Mouse (Mus musculus) heart, embryonic 14.5 days (tissue): ENCODE data around the gene Gart. TPM values are rescaled to one million over a fixed set of nuclear protein-coding genes. Genes with fewer than 3 reads are reported as not detected.
A peak's percentile ranks its signal among the peaks of the same experiment; 100 is the strongest.

Experiments used
- ATAC-seq: fragments of 200-750 bp; cut with Nextera tagmentation; 2 replicates; pipeline ENCODE4 v1.8.0; 2017; ENCODE audit warnings: low read depth, moderate TSS enrichment; ENCODE audit not compliant: insufficient number of reproducible peaks, insufficient read depth, low FRiP score
- H3K27ac ChIP-seq, 2 experiments: fragments of 200-500 bp in 1 of 2; fragments of 300-500 bp in 1 of 2; sonication (generic) in 1 of 2; replicated peaks in 1 of 2; 2 replicates each; pipeline ENCODE4 v1.5.1; 2012 to 2014; ENCODE audit warnings: low read depth in 2 of 2, low read length in 2 of 2, control low read depth in 1 of 2, mild to moderate bottlenecking in 1 of 2, mixed read lengths in 1 of 2; ENCODE audit not compliant: control insufficient read depth in 1 of 2, insufficient read depth in 1 of 2
- H3K27me3 ChIP-seq: fragments of 300-500 bp; sonication (generic); 2 replicates; pipeline ENCODE4 v1.6.1; 2014; ENCODE audit warnings: mild to moderate bottlenecking, low read length, control low read depth; ENCODE audit not compliant: control insufficient read depth, insufficient read depth
- H3K36me3 ChIP-seq: fragments of 300-500 bp; sonication (generic); 2 replicates; pipeline ENCODE4 v1.6.1; 2014; ENCODE audit warnings: mild to moderate bottlenecking, control low read depth, low read length, mixed read lengths; ENCODE audit not compliant: control insufficient read depth, insufficient read depth
- H3K4me1 ChIP-seq, 2 experiments: fragments of 200-500 bp in 1 of 2; fragments of 300-500 bp in 1 of 2; sonication (generic) in 1 of 2; 2 replicates each; pipeline ENCODE4 v1.6.1; 2012 to 2014; ENCODE audit warnings: low read length in 2 of 2, control low read depth in 1 of 2, mixed read lengths in 1 of 2; ENCODE audit not compliant: control insufficient read depth in 2 of 2, insufficient read depth in 2 of 2
- H3K4me2 ChIP-seq: fragments of 300-500 bp; sonication (generic); 2 replicates; pipeline ENCODE4 v1.6.1; 2014; ENCODE audit warnings: mild to moderate bottlenecking, low read length
- H3K4me3 ChIP-seq, 2 experiments: fragments of 200-500 bp in 1 of 2; fragments of 300-500 bp in 1 of 2; sonication (generic) in 1 of 2; 2 replicates each; pipeline ENCODE4 v1.5.1; 2012 to 2014; ENCODE audit warnings: low read length in 2 of 2, mild to moderate bottlenecking in 2 of 2, control low read depth in 1 of 2, low read depth in 1 of 2, moderate library complexity in 1 of 2; ENCODE audit not compliant: control insufficient read depth in 1 of 2, insufficient read depth in 1 of 2
- H3K9ac ChIP-seq: fragments of 300-500 bp; sonication (generic); 2 replicates; pipeline ENCODE4 v1.6.1; 2014; ENCODE audit warnings: mild to moderate bottlenecking, low read length
- H3K9me3 ChIP-seq: fragments of 300-500 bp; sonication (generic); 2 replicates; pipeline ENCODE4 v1.6.1; 2016; ENCODE audit warnings: low read length, control low read depth; ENCODE audit not compliant: control insufficient read depth
- WGBS: fragments of 180-500 bp; shearing (Covaris S2); extraction: QIAGEN DNeasy Blood & Tissue Kit; methylation state at CpG from one replicate; pipeline ENCODE4 v1.1.7; 2014; 5-methylcytosine and 5-hydroxymethylcytosine counted together
- polyA plus RNA-seq: library from polyadenylated mRNA; unstranded; fragments of >200 nt; fragmentation: Nextera tagmentation; extraction: Ambion mirVana; gene quantifications from 2 replicates; pipeline ENCODE4 v1.2.1, GENCODE M21; 2014

Gene Gart
- polyA plus RNA-seq, 1 experiment from 2014 or later = 56.2 TPM

DNA sequence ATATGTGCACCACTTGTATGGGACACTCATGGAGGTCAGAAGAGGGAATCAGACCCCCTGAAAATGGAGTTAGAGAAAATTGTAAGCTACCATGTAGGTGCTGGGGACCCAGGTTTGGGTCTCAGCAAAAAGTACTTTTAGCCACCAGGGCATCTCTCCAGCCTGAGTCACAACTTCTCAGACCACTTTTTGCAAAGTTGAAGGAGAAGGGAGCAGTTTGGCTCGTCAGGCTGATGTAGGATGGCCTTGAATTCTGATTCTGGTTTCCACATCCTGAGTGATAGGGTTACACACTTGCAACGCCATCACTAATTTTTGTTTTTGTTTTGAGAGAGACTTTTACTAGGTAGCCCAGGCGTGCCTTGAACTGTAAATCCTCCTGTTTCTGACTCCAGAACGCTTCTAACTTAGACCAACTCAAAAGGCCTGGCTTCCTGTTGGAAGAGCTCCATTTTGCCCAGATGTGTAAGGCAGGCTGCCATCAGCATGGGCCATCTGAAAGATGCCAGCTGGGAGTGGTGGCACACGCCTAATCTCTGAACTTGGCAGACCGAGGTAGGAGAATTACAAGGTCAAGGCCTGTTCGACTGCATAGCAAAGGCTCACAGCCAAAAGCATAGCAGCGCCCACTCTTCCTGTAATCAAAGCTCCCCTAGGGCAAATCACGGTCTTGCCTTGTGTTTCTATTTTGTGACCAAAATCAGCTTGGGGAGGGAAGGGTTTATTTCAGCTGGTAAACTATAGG lies 37.1 kb downstream of the Gart start:
- Histone ChIP-seq H3K27ac (0 out of 4 replicates have a peak overlapping the region, but pooled peaks of 1 of the 2 experiments have one; percentile 10), H3K4me2 (no peak overlapping the region), H3K4me3 (no peak overlapping the region), H3K27me3 (no peaks in the 10 kb centered on the region), H3K36me3 (no peaks in the 10 kb centered on the region), H3K9ac (no peak overlapping the region), H3K9me3 (no peaks in the 10 kb centered on the region), H3K4me1 (peaks cover 0 to 4% of the 10 kb centered on the region in 2 experiments; a peak in 2 of 4 replicates)
- no peak for ATAC-seq
- 60% methylated on average over 9 of the region's 9 CpGs for WGBS

GRCm38 (mm10) chr16:91606958-91607357 lies 39.8 kb downstream of the Gart start:
- no peak overlapping the region for H3K4me2 ChIP-seq
- H3K27me3 ChIP-seq = no peaks in the 10 kb centered on the region
- no peaks in the 10 kb centered on the region for H3K36me3 ChIP-seq
- ATAC-seq = no peak
- no peaks in the 10 kb centered on the region for H3K9me3 ChIP-seq
- no peak overlapping the region for H3K9ac ChIP-seq
- WGBS = 91% methylated on average over 8 of the region's 8 CpGs
- H3K4me1 ChIP-seq = peaks cover 0 to 4% of the 10 kb centered on the region in 2 experiments; a peak in 2 of 4 replicates
- H3K4me3 ChIP-seq = no peak overlapping the region
- no peak overlapping the region for H3K27ac ChIP-seq

- Histone ChIP-seq H3K4me2 (no peak overlapping the region), H3K4me1 (peaks cover 0 to 2% of the 10 kb centered on the region in 2 experiments; a peak in 2 of 4 replicates), H3K27me3 (no peaks in the 10 kb centered on the region), H3K27ac (no peak overlapping the region), H3K9me3 (no peaks in the 10 kb centered on the region), H3K9ac (no peak overlapping the region), H3K4me3 (no peak overlapping the region), H3K36me3 (no peaks in the 10 kb centered on the region)
- 77% methylated on average over 6 of the region's 6 CpGs for whole genome bisulfite sequencing
- ATAC-seq = no peak
These were observed 41.6 kb downstream of the Gart start for GRCm38 (mm10) chr16:91605156-91605555.

- Histone ChIP-seq H3K4me1 (peaks cover 0 to 2% of the 10 kb centered on the region in 2 experiments; a peak in 2 of 4 replicates), H3K4me2 (no peak overlapping the region), H3K27ac (no peak overlapping the region), H3K27me3 (no peaks in the 10 kb centered on the region), H3K36me3 (no peaks in the 10 kb centered on the region), H3K9me3 (no peaks in the 10 kb centered on the region), H3K4me3 (no peak overlapping the region), H3K9ac (no peak overlapping the region)
- WGBS = 70% methylated on average over 9 of the region's 9 CpGs
- ATAC-seq = no peak
These were observed 45.1 kb downstream of the Gart start for GRCm38 (mm10) chr16:91601693-91602092.

GRCm38 (mm10) chr16:91601081-91601480 lies 45.7 kb downstream of the Gart start:
- Histone ChIP-seq H3K4me3 (no peak overlapping the region), H3K9ac (no peak overlapping the region), H3K4me1 (peaks cover 0 to 7% of the 10 kb centered on the region in 2 experiments; a peak in 2 of 4 replicates), H3K4me2 (no peak overlapping the region), H3K27me3 (no peaks in the 10 kb centered on the region), H3K9me3 (no peaks in the 10 kb centered on the region), H3K36me3 (no peaks in the 10 kb centered on the region), H3K27ac (no peak overlapping the region)
- 73% methylated on average over 4 of the region's 4 CpGs for WGBS
- no peak for ATAC-seq

GRCm38 (mm10) chr16:91599242-91599641 lies 47.5 kb downstream of the Gart start:
- Histone ChIP-seq H3K27me3 (no peaks in the 10 kb centered on the region), H3K4me3 (no peak overlapping the region), H3K27ac (no peak overlapping the region), H3K9me3 (no peaks in the 10 kb centered on the region), H3K4me2 (no peak overlapping the region), H3K36me3 (no peaks in the 10 kb centered on the region), H3K9ac (no peak overlapping the region), H3K4me1 (peaks cover 0 to 7% of the 10 kb centered on the region in 2 experiments; a peak in 2 of 4 replicates)
- ATAC-seq = no peak

DNA sequence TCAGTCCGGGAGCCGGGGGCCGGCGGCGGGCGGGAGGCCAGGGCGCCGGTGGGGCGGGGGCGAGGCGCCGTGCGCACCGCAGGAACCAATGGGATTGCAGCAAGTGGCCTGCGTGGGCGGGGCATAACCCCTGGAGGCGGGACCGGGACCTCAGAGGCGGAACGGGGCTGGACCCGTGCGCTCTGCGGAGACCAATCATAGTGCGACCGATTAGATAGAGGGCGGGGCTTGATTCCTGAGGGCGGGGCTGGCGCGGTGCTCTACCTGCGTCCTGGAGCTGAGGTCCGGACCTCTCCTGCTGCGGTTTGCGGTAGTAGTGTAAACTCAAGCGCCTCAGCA lies 49.1 kb downstream of the Gart start, which contains the start of gene Tmem50b:
Tmem50b (minus strand) TSS at position 129 of the 339 bp plus-strand sequence.
- Histone ChIP-seq H3K4me2 (peak within 1 kb of the TSS; percentile 82), H3K9me3 (no peaks in the 10 kb centered on the region), H3K4me1 (peaks cover 0 to 7% of the 10 kb centered on the region in 2 experiments; a peak in 2 of 4 replicates), H3K36me3 (no peaks in the 10 kb centered on the region), H3K4me3 (peak within 1 kb of the TSS; percentile 80 to 88), H3K9ac (peak within 1 kb of the TSS; percentile 83), H3K27ac (peak within 1 kb of the TSS; percentile 9 to 77; a peak in 2 of 4 replicates), H3K27me3 (no peaks in the 10 kb centered on the region)
- under 1% methylated on average over 34 of the region's 34 CpGs for WGBS
- peak; percentile 99 for ATAC-seq
